Mouse (Mus musculus): ENCODE results near the gene Znrf2.

DNA sequence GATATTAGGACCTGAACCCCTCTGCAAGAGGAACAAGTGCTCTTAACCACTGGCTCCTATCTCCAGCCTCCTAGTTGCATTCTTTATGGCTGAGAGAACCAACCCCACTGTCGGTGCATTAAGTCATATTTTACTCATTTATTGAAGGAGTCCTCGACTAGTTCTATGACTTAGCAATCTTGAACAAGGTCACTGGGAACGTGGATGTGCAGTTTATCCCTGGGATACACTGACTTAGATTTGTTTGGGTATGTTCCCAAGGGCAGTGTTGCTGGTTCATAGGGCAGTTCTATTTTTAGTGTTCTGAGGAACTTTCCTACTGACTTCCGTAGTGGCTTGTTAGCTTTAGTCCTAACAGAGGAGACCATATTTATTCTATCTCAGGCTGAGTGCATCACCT is 5.6 kb downstream of the Znrf2 start:
- no peak for TF ChIP-seq GATA1 (IDR thresholded peaks at IDR 0.05; ENCODE audit: low read length)
- no peak for TF ChIP-seq TAL1 (IDR thresholded peaks at IDR 0.05; ENCODE audit: low read length)
